Mouse (Mus musculus): ENCODE results near the gene Adam19. TPM values are rescaled to one million over a fixed set of nuclear protein-coding genes. Genes with fewer than 3 reads are reported as not detected.
A peak's percentile ranks its signal among the peaks of the same experiment; 100 is the strongest.
"Not testable (repeated sequence)": the region's sequence is repeated elsewhere in the genome, so short reads cannot be mapped to it uniquely, and the experiment has no call there.

The Adam19 gene
- polyA plus RNA-seq, 1 experiment: 8.6 TPM

GRCm38 (mm10) chr11:46131022-46131986 is 75.5 kb downstream of the Adam19 start:
- DNase-seq (ENCODE audit: low read depth): no peak

- DNase-seq (ENCODE audit: low read depth): no peak
Measured at GRCm38 (mm10) chr11:46134899-46135298, 79.1 kb downstream of the Adam19 start.

- DNase-seq (ENCODE audit: low read depth): peak; percentile 56
Measured at GRCm38 (mm10) chr11:46143342-46143741, 87.5 kb downstream of the Adam19 start.

- DNase-seq (ENCODE audit: low read depth): no peak
Measured at GRCm38 (mm10) chr11:46145163-46145875, 89.5 kb downstream of the Adam19 start.

- DNase-seq (ENCODE audit: low read depth): no peak
Measured at GRCm38 (mm10) chr11:46146619-46147018, 90.8 kb downstream of the Adam19 start.

GRCm38 (mm10) chr11:46156945-46157344 is 101.2 kb downstream of the Adam19 start:
- DNase-seq (ENCODE audit: low read depth): no peak

- no peak for DNase-seq (ENCODE audit: low read depth)
Measured at GRCm38 (mm10) chr11:46157462-46157861, 101.7 kb downstream of the Adam19 start.

- DNase-seq (ENCODE audit: low read depth): no peak
Measured at GRCm38 (mm10) chr11:46165866-46166585, 110.2 kb downstream of the Adam19 start, which contains the start of gene Nipal4. Gene Nipal4 (minus strand): TSS chr11:46166508.

- no peak for DNase-seq (ENCODE audit: low read depth)
Measured at GRCm38 (mm10) chr11:46168506-46168905, 112.7 kb downstream of the Adam19 start.

- DNase-seq (ENCODE audit: low read depth): no peak
Measured at GRCm38 (mm10) chr11:46169908-46170307, 114.1 kb downstream of the Adam19 start.

- no peak for DNase-seq (ENCODE audit: low read depth)
Measured at GRCm38 (mm10) chr11:46172128-46172527, 116.3 kb downstream of the Adam19 start.

- no peak for DNase-seq (ENCODE audit: low read depth)
Measured at GRCm38 (mm10) chr11:46176155-46176554, 120.4 kb downstream of the Adam19 start.

- peak; percentile 88 for DNase-seq (ENCODE audit: low read depth)
Measured at GRCm38 (mm10) chr11:46177246-46178043, 121.7 kb downstream of the Adam19 start.

- DNase-seq (ENCODE audit: low read depth): not testable (repeated sequence)
Measured at GRCm38 (mm10) chr11:46182031-46182430, 126.2 kb downstream of the Adam19 start.

- no peak for DNase-seq (ENCODE audit: low read depth)
Measured at GRCm38 (mm10) chr11:46184946-46185345, 129.2 kb downstream of the Adam19 start.

GRCm38 (mm10) chr11:46185486-46185885 is 129.7 kb downstream of the Adam19 start:
- no peak for DNase-seq (ENCODE audit: low read depth)

GRCm38 (mm10) chr11:46188283-46188682 is 132.5 kb downstream of the Adam19 start:
- DNase-seq (ENCODE audit: low read depth): no peak

GRCm38 (mm10) chr11:46194175-46194574 is 138.4 kb downstream of the Adam19 start:
- DNase-seq (ENCODE audit: low read depth): no peak

All from gonadal fat pad, adult 2 months (tissue).